Mouse (Mus musculus): ENCODE data around the gene Polr2f. TPM values are rescaled to one million over a fixed set of nuclear protein-coding genes. Genes with fewer than 3 reads are reported as not detected.

Polr2f gene
- total and polyA plus RNA-seq, 3 experiments, result 423 to 510 TPM; not detected in 1

GRCm38 (mm10) chr15:79093083-79093839, 47.5 kb upstream of the Polr2f start:
- Histone ChIP-seq H3K27me3 (ENCODE audit: control insufficient read depth in 1 of 2, insufficient read depth in 2 of 2, low read length in 2 of 2) (no peaks in the 10 kb centered on the region), H3K4me1 (ENCODE audit: control insufficient read depth in 1 of 2, insufficient read depth in 2 of 2, low read length in 2 of 2) (peaks cover 0 to 3% of the 10 kb centered on the region in 2 experiments; a peak in 1 of 4 replicates), H3K9me3 (replicated peaks; ENCODE audit: insufficient read depth, low read length) (no peaks in the 10 kb centered on the region), H3K79me2 (ENCODE audit: control insufficient read depth, insufficient read depth, low read length, poor library complexity) (peaks cover 2% of the 10 kb centered on the region; the same call in 1 of the 2 replicates), H3K36me3 (ENCODE audit: control insufficient read depth in 1 of 2, insufficient read depth in 2 of 2, low read length in 2 of 2) (peaks cover 2 to 17% of the 10 kb centered on the region in 2 experiments; a peak in 3 of 4 replicates), H3K27ac (ENCODE audit: control insufficient read depth, low read depth, low read length) (no peak overlapping the region), H3K4me3 (ENCODE audit: control insufficient read depth in 1 of 2, insufficient read depth in 1 of 2, low read depth in 2 of 2, low read length in 2 of 2) (no peak overlapping the region), H3K9ac (ENCODE audit: control insufficient read depth, low read depth, low read length, poor library complexity, severe bottlenecking) (no peak overlapping the region)
- TF ChIP-seq GATA1 (IDR thresholded peaks at IDR 0.05; ENCODE audit: low read depth, low read length) (no peak), CTCF (IDR thresholded peaks at IDR 0.05 in 2 of 3, conservative IDR thresholded peaks at IDR 0.05 in 1 of 3; ENCODE audit: control insufficient read depth in 1 of 3, insufficient read depth in 1 of 3, low read depth in 2 of 3, low read length in 3 of 3, poor library complexity in 1 of 3, severe bottlenecking in 1 of 3) (peak; percentile 10 to 34 (median 22); a peak in 3 of 6 replicates)
- no peak for DNase-seq (ENCODE audit: low read depth, low spot score)

DNA sequence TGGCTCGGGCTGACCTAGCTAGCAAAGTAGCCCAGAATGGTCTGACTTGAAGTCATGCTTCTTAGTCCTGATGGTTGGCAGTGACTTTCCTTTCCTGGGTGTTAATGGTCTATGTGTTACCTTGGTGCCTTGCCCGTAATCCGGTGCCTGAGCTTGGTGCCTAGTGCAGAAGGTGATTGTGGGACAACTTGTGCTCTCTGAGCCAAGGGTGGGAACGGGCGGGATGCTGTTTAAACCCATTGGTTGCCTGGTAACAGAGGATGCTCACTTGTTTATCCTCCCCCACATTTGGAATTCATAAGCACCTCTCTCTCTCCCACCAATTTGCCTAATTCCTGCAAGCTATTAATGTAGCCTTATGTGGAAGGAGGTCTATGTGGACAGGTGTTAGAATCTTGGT, 45.3 kb upstream of the Polr2f start:
- Histone ChIP-seq H3K4me1 (ENCODE audit: control insufficient read depth in 1 of 2, insufficient read depth in 2 of 2, low read length in 2 of 2) (peaks cover 0 to 3% of the 10 kb centered on the region in 2 experiments; a peak in 1 of 4 replicates), H3K27ac (ENCODE audit: control insufficient read depth, low read depth, low read length) (no peak overlapping the region), H3K9ac (ENCODE audit: control insufficient read depth, low read depth, low read length, poor library complexity, severe bottlenecking) (no peak overlapping the region), H3K79me2 (ENCODE audit: control insufficient read depth, insufficient read depth, low read length, poor library complexity) (peaks cover 2% of the 10 kb centered on the region; the same call in 1 of the 2 replicates), H3K36me3 (ENCODE audit: control insufficient read depth in 1 of 2, insufficient read depth in 2 of 2, low read length in 2 of 2) (peaks cover 2 to 10% of the 10 kb centered on the region in 2 experiments; a peak in 3 of 4 replicates), H3K27me3 (ENCODE audit: control insufficient read depth in 1 of 2, insufficient read depth in 2 of 2, low read length in 2 of 2) (no peaks in the 10 kb centered on the region), H3K9me3 (replicated peaks; ENCODE audit: insufficient read depth, low read length) (no peaks in the 10 kb centered on the region), H3K4me3 (ENCODE audit: control insufficient read depth in 1 of 2, insufficient read depth in 1 of 2, low read depth in 2 of 2, low read length in 2 of 2) (no peak overlapping the region)
- DNase-seq (ENCODE audit: low read depth, low spot score), result no peak
- TF ChIP-seq EP300 (IDR thresholded peaks at IDR 0.05; ENCODE audit: low read depth in 1 of 2, low read length in 2 of 2) (no peak), GATA1 (IDR thresholded peaks at IDR 0.05; ENCODE audit: low read depth, low read length) (no peak), USF2 (IDR thresholded peaks at IDR 0.05; ENCODE audit: borderline replicate concordance in 1 of 2, insufficient read depth in 1 of 2, low read depth in 1 of 2, low read length in 2 of 2) (no peak), JUND (IDR thresholded peaks at IDR 0.05; ENCODE audit: low read depth, low read length) (no peak), ZKSCAN1 (IDR thresholded peaks at IDR 0.05; ENCODE audit: low read depth, low read length) (no peak), ELF1 (IDR thresholded peaks at IDR 0.05; ENCODE audit: low read depth, low read length) (no peak), HCFC1 (IDR thresholded peaks at IDR 0.05; ENCODE audit: low read depth, low read length) (no peak), POLR2A (IDR thresholded peaks at IDR 0.05; ENCODE audit: control insufficient read depth in 1 of 2, insufficient read depth in 1 of 2, low read depth in 1 of 2, low read length in 2 of 2, poor library complexity in 1 of 2) (no peak), CTCF (IDR thresholded peaks at IDR 0.05 in 2 of 3, conservative IDR thresholded peaks at IDR 0.05 in 1 of 3; ENCODE audit: control insufficient read depth in 1 of 3, insufficient read depth in 1 of 3, low read depth in 2 of 3, low read length in 3 of 3, poor library complexity in 1 of 3, severe bottlenecking in 1 of 3) (no peak), CHD2 (IDR thresholded peaks at IDR 0.05; ENCODE audit: low read length) (no peak), MYB (IDR thresholded peaks at IDR 0.05; ENCODE audit: low read depth, low read length) (no peak), MAFK (IDR thresholded peaks at IDR 0.05; ENCODE audit: borderline replicate concordance, low read depth, low read length) (no peak), NRF1 (IDR thresholded peaks at IDR 0.05; ENCODE audit: insufficient read depth, low read depth, low read length, poor library complexity, severe bottlenecking) (no peak), TBP (IDR thresholded peaks at IDR 0.05; ENCODE audit: low read depth, low read length) (no peak), SMC3 (IDR thresholded peaks at IDR 0.05; ENCODE audit: low read depth, low read length) (no peak), GABPA (IDR thresholded peaks at IDR 0.05; ENCODE audit: low read depth, low read length) (no peak)
